25 mouse cellular contexts compared by ENCODE assay signal in genomic region chr19:33161903-33162302, GRCm38 (mm10).
"Had no signal": no experiment of that assay in that cellular context is flagged by ENCODE, and none has a peak within 500 bp of the region (broad histone marks: within the 10 kb centered on the region; RNA-seq: fewer than 3 reads in every experiment).

No protein-coding gene starts in this region.

- H3K27ac ChIP-seq: embryonic facial prominence, embryonic 10.5 days; embryonic facial prominence, embryonic 12.5 days; embryonic facial prominence, embryonic 13.5 days; embryonic facial prominence, embryonic 15.5 days; forebrain, embryonic 10.5 days; forebrain, embryonic 12.5 days; forebrain, embryonic 13.5 days; forebrain, embryonic 15.5 days; gastrocnemius, adult 2 months; heart, adult 2 months; heart, embryonic 10.5 days had no signal

- H3K4me3 ChIP-seq: embryonic facial prominence, embryonic 10.5 days; embryonic facial prominence, embryonic 12.5 days; embryonic facial prominence, embryonic 13.5 days; embryonic facial prominence, embryonic 15.5 days; erythroblast, embryonic 14.5 days; forebrain, embryonic 10.5 days; forebrain, embryonic 12.5 days; forebrain, embryonic 13.5 days; forebrain, embryonic 15.5 days; gastrocnemius, adult 2 months; heart, adult 2 months; heart, embryonic 10.5 days had no signal

- H3K36me3 ChIP-seq: embryonic facial prominence, embryonic 10.5 days; embryonic facial prominence, embryonic 12.5 days; embryonic facial prominence, embryonic 13.5 days; embryonic facial prominence, embryonic 15.5 days; forebrain, embryonic 10.5 days; forebrain, embryonic 12.5 days; forebrain, embryonic 15.5 days; heart, embryonic 10.5 days had no signal

- H3K4me2 ChIP-seq: embryonic facial prominence, embryonic 12.5 days; embryonic facial prominence, embryonic 13.5 days; embryonic facial prominence, embryonic 15.5 days; forebrain, embryonic 12.5 days; forebrain, embryonic 13.5 days; forebrain, embryonic 15.5 days had no signal

- DNase-seq: cerebellum, adult 9-11 months; cerebellum, postnatal 10 days; cerebellum, postnatal 14 days; cerebellum, postnatal 25 days; cerebellum, postnatal 36 days; embryo, embryonic 11 days; forebrain, postnatal 0 days; gastrocnemius, adult 2 months; gastrocnemius, postnatal 10 days; gastrocnemius, postnatal 14 days; gastrocnemius, postnatal 25 days; gastrocnemius, postnatal 36 days; heart, adult 11 months; heart, adult 18-20 months; heart, adult 2 months had no signal

- H3K9ac ChIP-seq: embryonic facial prominence, embryonic 12.5 days; embryonic facial prominence, embryonic 13.5 days; embryonic facial prominence, embryonic 15.5 days; forebrain, embryonic 12.5 days; forebrain, embryonic 13.5 days; forebrain, embryonic 15.5 days; forebrain, postnatal 0 days had no signal

- H3K9me3 ChIP-seq: embryonic facial prominence, embryonic 10.5 days; embryonic facial prominence, embryonic 12.5 days; embryonic facial prominence, embryonic 13.5 days; embryonic facial prominence, embryonic 15.5 days; forebrain, embryonic 10.5 days; forebrain, embryonic 12.5 days; forebrain, embryonic 13.5 days; forebrain, embryonic 15.5 days; heart, embryonic 10.5 days had no signal

- H3K4me1 ChIP-seq: embryonic facial prominence, embryonic 10.5 days; embryonic facial prominence, embryonic 12.5 days; embryonic facial prominence, embryonic 13.5 days; embryonic facial prominence, embryonic 15.5 days; forebrain, embryonic 10.5 days; forebrain, embryonic 12.5 days; forebrain, embryonic 13.5 days; forebrain, embryonic 15.5 days; heart, embryonic 10.5 days had no signal

- H3K27me3 ChIP-seq: embryonic facial prominence, embryonic 12.5 days; embryonic facial prominence, embryonic 15.5 days; forebrain, embryonic 12.5 days; forebrain, embryonic 13.5 days; forebrain, embryonic 15.5 days had no signal
